Mouse (Mus musculus): Measurements from ENCODE around the gene Washc2. TPM values are rescaled to one million over a fixed set of nuclear protein-coding genes. Genes with fewer than 3 reads are reported as not detected.

The Washc2 gene
- polyA plus RNA-seq, 1 experiment = 10.2 TPM

GRCm38 (mm10) chr6:116281014-116281413 lies 73.2 kb downstream of the Washc2 start:
- H3K36me3 ChIP-seq (replicated peaks; ENCODE audit: low read length) = peaks cover 84% of the 10 kb centered on the region
- no peaks in the 10 kb centered on the region for H3K9me3 ChIP-seq
- TF ChIP-seq FLI1 (IDR thresholded peaks at IDR 0.05; ENCODE audit: low read length) = no peak
- no peak for TF ChIP-seq GATA1 (IDR thresholded peaks at IDR 0.05; ENCODE audit: borderline replicate concordance, low read length)
- no peak overlapping the region for H3K4me3 ChIP-seq (replicated peaks)
- H3K27me3 ChIP-seq (replicated peaks) = no peaks in the 10 kb centered on the region
- peaks cover 77% of the 10 kb centered on the region for H3K4me1 ChIP-seq

GRCm38 (mm10) chr6:116282546-116282945 lies 74.7 kb downstream of the Washc2 start:
- H3K27me3 ChIP-seq (replicated peaks) = no peaks in the 10 kb centered on the region
- TF ChIP-seq GATA1 (IDR thresholded peaks at IDR 0.05; ENCODE audit: borderline replicate concordance, low read length) (no peak), FLI1 (IDR thresholded peaks at IDR 0.05; ENCODE audit: low read length) (no peak)
- peaks cover 80% of the 10 kb centered on the region for H3K4me1 ChIP-seq
- no peaks in the 10 kb centered on the region for H3K9me3 ChIP-seq
- H3K4me3 ChIP-seq (replicated peaks) = no peak overlapping the region
- peaks cover 75% of the 10 kb centered on the region for H3K36me3 ChIP-seq (replicated peaks; ENCODE audit: low read length)

- Histone ChIP-seq H3K36me3 (replicated peaks; ENCODE audit: low read length) (peaks cover 72% of the 10 kb centered on the region), H3K4me1 (peaks cover 79% of the 10 kb centered on the region), H3K27me3 (replicated peaks) (no peaks in the 10 kb centered on the region), H3K4me3 (replicated peaks) (no peak overlapping the region), H3K9me3 (no peaks in the 10 kb centered on the region)
- TF ChIP-seq GATA1 (IDR thresholded peaks at IDR 0.05; ENCODE audit: borderline replicate concordance, low read length) (no peak), FLI1 (IDR thresholded peaks at IDR 0.05; ENCODE audit: low read length) (no peak)
These were observed 75.4 kb downstream of the Washc2 start for GRCm38 (mm10) chr6:116283280-116283679.

GRCm38 (mm10) chr6:116286321-116286720 lies 78.5 kb downstream of the Washc2 start:
- peaks cover 78% of the 10 kb centered on the region for H3K36me3 ChIP-seq (replicated peaks; ENCODE audit: low read length)
- no peaks in the 10 kb centered on the region for H3K9me3 ChIP-seq
- TF ChIP-seq GATA1 (IDR thresholded peaks at IDR 0.05; ENCODE audit: borderline replicate concordance, low read length) = no peak
- no peak for TF ChIP-seq FLI1 (IDR thresholded peaks at IDR 0.05; ENCODE audit: low read length)
- H3K4me1 ChIP-seq = peaks cover 77% of the 10 kb centered on the region
- peak overlapping the region; percentile 64 for H3K4me3 ChIP-seq (replicated peaks)
- H3K27me3 ChIP-seq (replicated peaks) = no peaks in the 10 kb centered on the region

- Histone ChIP-seq H3K27me3 (replicated peaks) (no peaks in the 10 kb centered on the region), H3K4me1 (peaks cover 78% of the 10 kb centered on the region), H3K4me3 (replicated peaks) (peak overlapping the region; percentile 83), H3K36me3 (replicated peaks; ENCODE audit: low read length) (peaks cover 80% of the 10 kb centered on the region), H3K9me3 (no peaks in the 10 kb centered on the region)
- peak; percentile 89 for TF ChIP-seq FLI1 (IDR thresholded peaks at IDR 0.05; ENCODE audit: low read length)
- TF ChIP-seq GATA1 (IDR thresholded peaks at IDR 0.05; ENCODE audit: borderline replicate concordance, low read length) = peak; percentile 98
These were observed 79.2 kb downstream of the Washc2 start for GRCm38 (mm10) chr6:116286870-116287575.

- Histone ChIP-seq H3K4me3 (replicated peaks) (no peak overlapping the region), H3K36me3 (replicated peaks; ENCODE audit: low read length) (peaks cover 78% of the 10 kb centered on the region)
- TF ChIP-seq GATA1 (IDR thresholded peaks at IDR 0.05; ENCODE audit: borderline replicate concordance, low read length) = no peak
These were observed 103.6 kb downstream of the Washc2 start for GRCm38 (mm10) chr6:116311411-116311810.

More at GRCm38 (mm10) chr6:116311411-116311810, 103.6 kb downstream of the Washc2 start:
- Histone ChIP-seq H3K4me1 (peaks cover 27% of the 10 kb centered on the region), H3K9me3 (no peaks in the 10 kb centered on the region), H3K27me3 (replicated peaks) (no peaks in the 10 kb centered on the region)

Other genes with a start within 250 kb of the Washc2 start
- gene Plxnd1, start 213.0 kb upstream of the Washc2 start, polyA plus RNA-seq (2012; ENCODE audit: insufficient read depth, low replicate concordance) = 3.8 and 14.9 TPM in 2 replicates
- gene Tmcc1, start 14.6 kb upstream of the Washc2 start, polyA plus RNA-seq (2012; ENCODE audit: insufficient read depth, low replicate concordance) = 0.58 and 0.97 TPM in 2 replicates
- 1.3 TPM in 1 of 2 replicates, not detected in the other for gene Zfand4, start 56.2 kb downstream of the Washc2 start, polyA plus RNA-seq (2012; ENCODE audit: insufficient read depth, low replicate concordance)
- gene March8, start 130.0 kb downstream of the Washc2 start, polyA plus RNA-seq (2012; ENCODE audit: insufficient read depth, low replicate concordance) = 3.4 and 8.1 TPM in 2 replicates

Data from megakaryocyte, embryonic 14.5 days (primary cell).